Mouse (Mus musculus): Measurements from ENCODE around the gene Pcdh17. TPM values are rescaled to one million over a fixed set of nuclear protein-coding genes. Genes with fewer than 3 reads are reported as not detected.

Pcdh17 gene
- polyA plus RNA-seq, 1 experiment from 2014 or later = 0.72 TPM

DNA sequence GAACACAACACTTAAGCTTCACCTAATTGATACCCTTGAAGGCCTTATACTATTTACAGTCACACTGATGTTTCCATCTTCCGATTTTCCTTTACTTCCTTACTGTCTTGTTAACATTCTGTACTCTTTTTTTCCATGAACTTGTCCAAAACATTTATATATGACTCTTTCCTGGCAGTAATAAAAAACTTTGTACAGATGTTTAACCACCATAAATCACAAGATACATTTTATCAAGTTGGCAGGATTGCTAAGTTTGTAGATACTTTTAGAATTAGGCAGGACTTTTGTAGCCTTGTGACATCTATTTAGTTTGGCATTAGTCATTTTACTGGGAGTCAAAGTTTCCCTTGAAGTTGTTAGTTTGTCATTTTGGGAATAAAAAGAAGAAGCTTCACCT, 32.1 kb downstream of the Pcdh17 start:
- H3K27ac ChIP-seq (ENCODE audit: low read length) = no peak overlapping the region
- no peak overlapping the region for H3K4me3 ChIP-seq (ENCODE audit: low read depth, low read length)
- no peaks in the 10 kb centered on the region for H3K36me3 ChIP-seq (ENCODE audit: control insufficient read depth, insufficient read depth)
- no peak overlapping the region for H3K9ac ChIP-seq (ENCODE audit: low read depth, low read length)
- no peaks in the 10 kb centered on the region for H3K9me3 ChIP-seq (replicated peaks; ENCODE audit: control insufficient read depth, low read length)
- ATAC-seq (ENCODE audit: low read depth) = no peak
- H3K4me1 ChIP-seq (ENCODE audit: control insufficient read depth, low read depth, low read length) = no peaks in the 10 kb centered on the region
- H3K4me2 ChIP-seq (ENCODE audit: low read depth, low read length) = no peak overlapping the region
- H3K27me3 ChIP-seq (ENCODE audit: control insufficient read depth, insufficient read depth, low read depth, low read length) = no peaks in the 10 kb centered on the region
- 53% methylated on average over 1 of the region's 1 CpGs for WGBS (ENCODE audit: insufficient replicate concordance)

DNA sequence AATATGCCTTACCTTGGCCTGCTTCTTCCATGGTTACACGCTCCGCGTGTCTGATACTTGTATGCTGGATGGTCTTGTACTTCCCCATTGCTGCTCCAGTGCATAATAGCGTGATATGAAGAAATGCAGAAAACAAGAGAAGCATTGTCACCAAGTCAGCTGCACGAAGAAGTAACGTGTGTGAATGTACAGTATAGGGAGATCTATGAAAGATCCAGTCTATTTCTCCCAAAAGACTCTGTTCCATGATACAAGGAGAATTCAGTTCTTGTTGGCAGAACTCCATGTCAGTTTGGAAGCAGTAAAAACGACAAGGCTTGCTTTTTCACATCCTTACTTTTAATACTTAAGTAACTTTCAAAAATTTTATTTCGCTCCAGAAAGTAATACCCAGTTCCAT, 33.0 kb downstream of the Pcdh17 start:
- H3K4me3 ChIP-seq (ENCODE audit: low read depth, low read length) = no peak overlapping the region
- H3K4me2 ChIP-seq (ENCODE audit: low read depth, low read length) = no peak overlapping the region
- H3K36me3 ChIP-seq (ENCODE audit: control insufficient read depth, insufficient read depth) = no peaks in the 10 kb centered on the region
- no peaks in the 10 kb centered on the region for H3K27me3 ChIP-seq (ENCODE audit: control insufficient read depth, insufficient read depth, low read depth, low read length)
- no peaks in the 10 kb centered on the region for H3K4me1 ChIP-seq (ENCODE audit: control insufficient read depth, low read depth, low read length)
- H3K9me3 ChIP-seq (replicated peaks; ENCODE audit: control insufficient read depth, low read length) = no peaks in the 10 kb centered on the region
- WGBS (ENCODE audit: insufficient replicate concordance) = 68% methylated on average over 8 of the region's 8 CpGs
- H3K27ac ChIP-seq (ENCODE audit: low read length) = no peak overlapping the region
- H3K9ac ChIP-seq (ENCODE audit: low read depth, low read length) = no peak overlapping the region
- ATAC-seq (ENCODE audit: low read depth) = no peak

DNA sequence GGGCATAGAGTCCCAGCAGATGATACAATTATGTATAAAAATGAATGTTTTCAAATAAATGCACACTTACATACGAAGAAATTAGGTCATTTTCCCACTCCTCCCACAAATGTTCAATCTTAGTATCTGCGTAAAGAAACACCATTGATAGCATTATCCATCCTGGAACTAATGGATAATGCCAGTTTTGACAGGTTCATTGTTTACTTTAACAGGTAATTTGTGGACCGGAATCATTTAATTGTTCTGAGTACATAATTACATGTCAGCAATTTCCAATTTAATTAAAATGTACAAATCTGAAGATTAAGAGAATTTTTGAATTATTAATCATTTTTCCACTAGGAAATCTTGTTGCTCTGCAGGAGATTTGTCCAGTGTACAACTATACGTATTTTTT, 33.5 kb downstream of the Pcdh17 start:
- Histone ChIP-seq H3K9me3 (replicated peaks; ENCODE audit: control insufficient read depth, low read length) (no peaks in the 10 kb centered on the region), H3K36me3 (ENCODE audit: control insufficient read depth, insufficient read depth) (no peaks in the 10 kb centered on the region), H3K4me2 (ENCODE audit: low read depth, low read length) (no peak overlapping the region), H3K9ac (ENCODE audit: low read depth, low read length) (no peak overlapping the region), H3K4me1 (ENCODE audit: control insufficient read depth, low read depth, low read length) (no peaks in the 10 kb centered on the region), H3K4me3 (ENCODE audit: low read depth, low read length) (no peak overlapping the region), H3K27me3 (ENCODE audit: control insufficient read depth, insufficient read depth, low read depth, low read length) (no peaks in the 10 kb centered on the region), H3K27ac (ENCODE audit: low read length) (no peak overlapping the region)
- no peak for ATAC-seq (ENCODE audit: low read depth)
- 64% methylated on average over 4 of the region's 4 CpGs for WGBS (ENCODE audit: insufficient replicate concordance)

DNA sequence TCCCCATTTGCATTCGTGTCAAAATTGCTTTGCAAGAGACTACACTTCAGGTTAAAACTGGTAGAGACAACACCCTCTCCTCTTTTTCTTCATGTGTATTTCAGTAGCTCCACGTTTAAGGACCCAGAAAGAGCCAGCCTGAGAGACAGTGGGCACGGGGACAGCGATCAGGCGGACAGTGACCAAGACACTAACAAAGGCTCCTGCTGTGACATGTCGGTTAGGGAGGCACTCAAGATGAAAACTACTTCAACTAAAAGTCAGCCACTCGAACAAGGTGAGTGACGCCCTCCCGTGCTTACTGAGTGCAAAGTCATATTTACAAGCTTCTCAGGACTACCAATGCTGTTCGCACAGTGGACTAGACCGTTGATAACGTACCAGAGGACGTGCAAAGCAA, 34.0 kb downstream of the Pcdh17 start:
- no peak overlapping the region for H3K4me2 ChIP-seq (ENCODE audit: low read depth, low read length)
- ATAC-seq (ENCODE audit: low read depth) = no peak
- no peak overlapping the region for H3K27ac ChIP-seq (ENCODE audit: low read length)
- no peak overlapping the region for H3K9ac ChIP-seq (ENCODE audit: low read depth, low read length)
- no peaks in the 10 kb centered on the region for H3K36me3 ChIP-seq (ENCODE audit: control insufficient read depth, insufficient read depth)
- no peaks in the 10 kb centered on the region for H3K4me1 ChIP-seq (ENCODE audit: control insufficient read depth, low read depth, low read length)
- H3K9me3 ChIP-seq (replicated peaks; ENCODE audit: control insufficient read depth, low read length) = no peaks in the 10 kb centered on the region
- H3K27me3 ChIP-seq (ENCODE audit: control insufficient read depth, insufficient read depth, low read depth, low read length) = no peaks in the 10 kb centered on the region
- no peak overlapping the region for H3K4me3 ChIP-seq (ENCODE audit: low read depth, low read length)
- 62% methylated on average over 13 of the region's 13 CpGs for WGBS (ENCODE audit: insufficient replicate concordance)

DNA sequence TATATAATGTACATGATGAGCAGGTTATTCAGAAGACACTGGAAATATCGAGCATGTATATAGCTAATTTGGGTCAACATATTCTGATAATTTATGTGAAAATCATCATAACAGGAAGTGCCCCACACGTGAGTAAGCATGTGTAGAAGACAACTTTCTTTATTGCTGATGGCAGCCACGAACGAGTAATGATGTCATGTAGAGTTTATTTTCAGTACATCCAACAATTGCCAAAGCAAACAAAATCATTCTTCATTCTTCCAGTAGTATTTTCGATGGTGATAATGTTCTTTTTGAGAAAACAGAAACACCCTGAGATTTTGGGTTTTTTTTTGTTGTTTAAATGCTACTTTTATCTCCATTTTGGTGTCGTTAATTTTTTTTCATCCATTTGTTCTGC, 37.2 kb downstream of the Pcdh17 start:
- no peak for ATAC-seq (ENCODE audit: low read depth)
- Histone ChIP-seq H3K36me3 (ENCODE audit: control insufficient read depth, insufficient read depth) (no peaks in the 10 kb centered on the region), H3K4me3 (ENCODE audit: low read depth, low read length) (no peak overlapping the region), H3K9ac (ENCODE audit: low read depth, low read length) (no peak overlapping the region), H3K4me2 (ENCODE audit: low read depth, low read length) (no peak overlapping the region), H3K27ac (ENCODE audit: low read length) (no peak overlapping the region), H3K9me3 (replicated peaks; ENCODE audit: control insufficient read depth, low read length) (no peaks in the 10 kb centered on the region), H3K27me3 (ENCODE audit: control insufficient read depth, insufficient read depth, low read depth, low read length) (no peaks in the 10 kb centered on the region), H3K4me1 (ENCODE audit: control insufficient read depth, low read depth, low read length) (no peaks in the 10 kb centered on the region)
- WGBS (ENCODE audit: insufficient replicate concordance) = 52% methylated on average over 6 of the region's 6 CpGs

DNA sequence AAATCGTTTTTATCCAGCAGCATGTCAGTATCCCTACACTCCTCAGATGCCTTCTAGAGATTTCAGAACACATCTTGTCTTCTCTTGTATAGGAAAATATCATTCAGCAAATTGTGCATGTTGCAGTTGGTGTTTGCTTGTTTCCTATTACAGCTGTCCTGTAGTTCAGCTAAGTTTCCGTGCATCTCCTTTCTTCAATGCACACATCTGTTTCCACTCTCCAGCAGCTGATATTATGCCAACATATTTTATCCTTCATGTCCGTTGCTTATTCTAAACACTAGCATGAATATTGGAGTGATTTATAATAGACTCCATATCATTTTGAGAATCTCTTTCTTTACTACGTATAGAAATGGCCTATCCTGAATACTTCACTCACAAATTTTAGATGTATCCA, 41.0 kb downstream of the Pcdh17 start:
- Histone ChIP-seq H3K4me2 (ENCODE audit: low read depth, low read length) (no peak overlapping the region), H3K4me3 (ENCODE audit: low read depth, low read length) (no peak overlapping the region), H3K9ac (ENCODE audit: low read depth, low read length) (no peak overlapping the region), H3K9me3 (replicated peaks; ENCODE audit: control insufficient read depth, low read length) (no peaks in the 10 kb centered on the region), H3K27ac (ENCODE audit: low read length) (no peak overlapping the region), H3K4me1 (ENCODE audit: control insufficient read depth, low read depth, low read length) (no peaks in the 10 kb centered on the region), H3K36me3 (ENCODE audit: control insufficient read depth, insufficient read depth) (no peaks in the 10 kb centered on the region), H3K27me3 (ENCODE audit: control insufficient read depth, insufficient read depth, low read depth, low read length) (no peaks in the 10 kb centered on the region)
- 66% methylated on average over 4 of the region's 4 CpGs for WGBS (ENCODE audit: insufficient replicate concordance)
- no peak for ATAC-seq (ENCODE audit: low read depth)

DNA sequence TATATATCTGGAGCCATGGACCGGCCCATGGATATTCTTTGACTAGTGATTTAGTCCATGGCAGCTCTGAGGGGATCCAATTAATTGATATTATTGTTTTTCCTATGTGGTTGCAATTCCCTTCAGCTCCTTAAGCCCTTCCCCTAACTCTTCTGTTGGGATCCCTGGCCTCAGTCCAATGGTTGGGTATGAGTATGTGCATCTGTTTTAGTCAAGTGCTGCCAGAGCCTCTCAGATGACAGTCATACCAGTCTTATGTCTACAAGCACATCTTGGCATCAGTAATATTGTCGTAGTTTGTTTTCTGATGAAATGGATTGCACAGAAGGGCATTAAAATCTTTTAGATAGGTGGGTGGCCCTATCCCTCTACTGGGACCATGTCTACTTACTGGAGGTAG, 67.6 kb downstream of the Pcdh17 start:
- ATAC-seq (ENCODE audit: low read depth) = no peak
- no peaks in the 10 kb centered on the region for H3K27me3 ChIP-seq (ENCODE audit: control insufficient read depth, insufficient read depth, low read depth, low read length)
- no peaks in the 10 kb centered on the region for H3K4me1 ChIP-seq (ENCODE audit: control insufficient read depth, low read depth, low read length)
- H3K9ac ChIP-seq (ENCODE audit: low read depth, low read length) = no peak overlapping the region
- no peak overlapping the region for H3K27ac ChIP-seq (ENCODE audit: low read length)
- H3K36me3 ChIP-seq (ENCODE audit: control insufficient read depth, insufficient read depth) = no peaks in the 10 kb centered on the region
- H3K4me2 ChIP-seq (ENCODE audit: low read depth, low read length) = no peak overlapping the region
- H3K9me3 ChIP-seq (replicated peaks; ENCODE audit: control insufficient read depth, low read length) = no peaks in the 10 kb centered on the region
- H3K4me3 ChIP-seq (ENCODE audit: low read depth, low read length) = no peak overlapping the region
- WGBS (ENCODE audit: insufficient replicate concordance) = 80% methylated on average over 2 of the region's 2 CpGs

DNA sequence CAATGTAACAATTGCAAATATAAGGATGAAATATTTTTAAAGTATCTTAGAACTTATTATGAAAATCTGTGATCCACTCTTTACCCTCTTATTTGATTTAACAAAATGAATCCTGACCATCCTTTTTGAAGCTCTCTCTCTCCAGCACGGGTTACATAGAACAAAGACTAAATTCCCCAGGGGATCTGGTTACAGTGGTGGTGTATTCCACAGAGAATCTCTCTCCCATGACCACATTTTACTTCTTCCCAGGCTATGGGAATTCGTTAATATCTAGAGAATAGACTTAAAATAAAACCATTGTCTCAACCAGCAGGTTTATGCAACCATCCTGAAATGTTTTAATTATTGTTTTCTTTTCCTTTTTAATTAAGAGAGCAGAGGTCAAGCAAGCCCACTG, 89.0 kb downstream of the Pcdh17 start:
- Histone ChIP-seq H3K4me2 (ENCODE audit: low read depth, low read length) (no peak overlapping the region), H3K27me3 (ENCODE audit: control insufficient read depth, insufficient read depth, low read depth, low read length) (no peaks in the 10 kb centered on the region), H3K27ac (ENCODE audit: low read length) (no peak overlapping the region), H3K9ac (ENCODE audit: low read depth, low read length) (no peak overlapping the region), H3K9me3 (replicated peaks; ENCODE audit: control insufficient read depth, low read length) (no peaks in the 10 kb centered on the region), H3K4me1 (ENCODE audit: control insufficient read depth, low read depth, low read length) (no peaks in the 10 kb centered on the region), H3K36me3 (ENCODE audit: control insufficient read depth, insufficient read depth) (no peaks in the 10 kb centered on the region), H3K4me3 (ENCODE audit: low read depth, low read length) (no peak overlapping the region)
- 39% methylated on average over 2 of the region's 2 CpGs for WGBS (ENCODE audit: insufficient replicate concordance)
- ATAC-seq (ENCODE audit: low read depth) = no peak

DNA sequence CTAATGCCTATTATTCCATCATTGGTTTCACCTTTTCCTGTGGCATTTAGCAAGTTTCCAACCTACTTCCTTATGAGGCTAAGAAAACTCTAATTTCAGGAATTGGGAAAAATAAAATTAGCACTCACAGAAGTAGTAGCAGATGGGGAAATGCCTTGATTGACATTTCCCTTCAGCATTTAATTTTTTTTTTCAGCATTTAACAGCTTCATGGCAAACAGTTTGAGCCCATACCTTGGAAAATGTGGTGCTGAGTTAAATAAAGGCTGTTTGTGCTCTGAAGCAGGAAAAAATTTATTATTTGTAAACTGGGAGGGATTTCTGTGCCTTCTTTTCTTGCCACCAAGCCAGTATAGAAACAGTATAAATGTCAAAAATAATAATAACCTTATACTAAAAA, 91.9 kb downstream of the Pcdh17 start:
- no peaks in the 10 kb centered on the region for H3K27me3 ChIP-seq (ENCODE audit: control insufficient read depth, insufficient read depth, low read depth, low read length)
- no peaks in the 10 kb centered on the region for H3K36me3 ChIP-seq (ENCODE audit: control insufficient read depth, insufficient read depth)
- H3K4me3 ChIP-seq (ENCODE audit: low read depth, low read length) = no peak overlapping the region
- H3K4me1 ChIP-seq (ENCODE audit: control insufficient read depth, low read depth, low read length) = no peaks in the 10 kb centered on the region
- no peak overlapping the region for H3K4me2 ChIP-seq (ENCODE audit: low read depth, low read length)
- H3K9ac ChIP-seq (ENCODE audit: low read depth, low read length) = no peak overlapping the region
- no peaks in the 10 kb centered on the region for H3K9me3 ChIP-seq (replicated peaks; ENCODE audit: control insufficient read depth, low read length)
- no peak overlapping the region for H3K27ac ChIP-seq (ENCODE audit: low read length)
- no peak for ATAC-seq (ENCODE audit: low read depth)

DNA sequence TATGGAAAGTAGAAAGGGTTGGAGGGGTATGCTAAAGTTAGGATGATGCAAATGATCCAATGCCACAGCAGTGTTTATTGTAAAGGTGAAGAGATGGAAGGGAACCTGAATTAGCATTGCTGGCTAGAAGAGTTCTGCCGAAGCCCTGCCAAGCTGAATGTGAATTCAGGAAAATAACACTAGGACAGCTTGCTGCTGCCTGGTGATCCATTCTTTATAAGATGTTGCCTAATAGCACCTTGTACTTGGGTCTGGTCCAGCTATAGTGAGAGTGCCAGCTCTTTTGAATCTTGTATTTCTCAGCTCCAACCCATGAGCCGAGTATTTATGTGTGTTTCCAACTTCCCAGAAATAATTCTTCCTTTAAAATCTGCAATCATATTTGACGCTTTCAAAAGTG, 98.5 kb downstream of the Pcdh17 start:
- WGBS (ENCODE audit: insufficient replicate concordance) = 62% methylated on average over 3 of the region's 3 CpGs
- H3K9ac ChIP-seq (ENCODE audit: low read depth, low read length) = no peak overlapping the region
- no peak overlapping the region for H3K27ac ChIP-seq (ENCODE audit: low read length)
- no peaks in the 10 kb centered on the region for H3K4me1 ChIP-seq (ENCODE audit: control insufficient read depth, low read depth, low read length)
- H3K9me3 ChIP-seq (replicated peaks; ENCODE audit: control insufficient read depth, low read length) = no peaks in the 10 kb centered on the region
- H3K36me3 ChIP-seq (ENCODE audit: control insufficient read depth, insufficient read depth) = no peaks in the 10 kb centered on the region
- H3K4me2 ChIP-seq (ENCODE audit: low read depth, low read length) = no peak overlapping the region
- H3K4me3 ChIP-seq (ENCODE audit: low read depth, low read length) = no peak overlapping the region
- ATAC-seq (ENCODE audit: low read depth) = no peak
- H3K27me3 ChIP-seq (ENCODE audit: control insufficient read depth, insufficient read depth, low read depth, low read length) = no peaks in the 10 kb centered on the region
